Mouse (Mus musculus) CD4-positive naive resting alpha-beta T cell, adult 76 days (primary cell): ENCODE data around the gene Castor2. TPM values are rescaled to one million over a fixed set of nuclear protein-coding genes. Genes with fewer than 3 reads are reported as not detected.

Experiments
- total RNA-seq: library from RNA; stranded (reverse); gene quantifications from one replicate; pipeline ENCODE4 v1.2.4, GENCODE M21; 2023

The Castor2 gene
- 9.1 TPM for total RNA-seq

DNA sequence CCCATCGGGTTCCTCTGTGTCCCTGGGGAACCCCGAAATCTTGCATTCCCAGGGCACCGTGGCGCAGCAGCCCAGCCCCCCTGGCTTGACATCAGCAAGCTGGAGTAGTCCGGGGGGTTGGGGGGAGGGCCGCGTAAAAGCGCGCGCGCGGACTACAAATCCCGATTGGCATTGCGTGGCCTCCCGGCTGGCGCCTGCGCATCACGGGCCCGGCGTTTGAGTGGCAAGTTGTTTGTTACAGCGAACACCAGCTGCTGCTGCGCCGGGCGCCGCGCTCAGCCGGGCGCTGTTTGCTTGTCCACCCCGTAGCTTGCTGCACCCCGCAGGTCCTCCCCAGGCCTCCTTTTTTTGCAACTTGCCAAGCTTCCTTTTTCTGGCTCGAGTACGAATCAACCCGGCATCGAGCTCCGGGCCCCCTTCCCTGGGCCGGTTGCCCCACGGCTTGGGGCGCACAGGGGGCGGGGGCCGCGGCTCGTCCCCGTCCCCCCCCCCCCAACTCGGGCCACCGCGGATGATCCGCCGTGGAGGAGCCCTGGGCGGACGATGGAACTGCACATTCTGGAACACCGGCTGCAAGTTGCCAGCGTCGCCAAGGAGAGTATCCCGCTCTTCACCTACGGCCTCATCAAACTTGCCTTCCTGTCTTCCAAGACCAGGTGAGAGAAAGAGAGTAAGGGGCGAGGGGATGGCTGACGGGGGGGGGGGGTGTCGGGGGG, at the start of gene Castor2:
Gene Castor2 (plus strand): TSS at position 216 of the 716 bp plus-strand sequence.

DNA sequence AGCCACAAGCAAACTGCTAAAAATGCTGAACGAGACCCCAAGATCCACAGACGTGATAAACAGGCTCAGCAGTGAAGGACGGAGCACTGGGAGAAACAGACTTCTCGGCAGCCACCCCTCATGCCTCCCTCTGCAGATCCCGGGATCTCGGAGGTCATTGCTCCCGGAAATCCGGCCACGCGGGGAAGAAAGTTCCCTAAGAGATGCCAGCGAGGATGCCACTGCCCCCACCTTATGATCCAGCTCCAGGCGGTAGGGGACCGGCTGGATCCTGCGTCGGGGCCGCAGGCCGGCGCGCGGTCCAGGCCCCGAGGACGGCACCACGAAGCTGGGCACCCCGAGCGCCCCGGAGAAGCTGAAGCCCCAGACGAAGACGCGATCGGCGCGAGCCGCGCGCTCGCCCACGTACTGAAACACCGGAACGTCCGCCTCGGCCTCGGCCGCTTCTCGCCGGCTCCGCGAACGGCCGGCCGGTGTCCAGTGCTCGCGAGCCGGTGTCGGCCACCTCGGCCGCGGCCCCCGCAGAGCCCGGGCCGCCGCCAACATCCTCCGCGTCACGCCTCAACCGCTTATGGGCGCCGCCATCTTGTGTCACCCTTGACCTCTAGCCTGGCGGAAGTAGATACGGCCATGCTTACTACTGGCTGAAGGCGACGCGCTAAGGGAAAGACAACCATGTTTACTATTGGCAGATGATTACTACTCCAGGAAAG, 76.8 kb downstream of the Castor2 start, which contains the start of gene Rcc1l:
Gene Rcc1l (minus strand): TSS at position 606 of the 713 bp plus-strand sequence.

DNA sequence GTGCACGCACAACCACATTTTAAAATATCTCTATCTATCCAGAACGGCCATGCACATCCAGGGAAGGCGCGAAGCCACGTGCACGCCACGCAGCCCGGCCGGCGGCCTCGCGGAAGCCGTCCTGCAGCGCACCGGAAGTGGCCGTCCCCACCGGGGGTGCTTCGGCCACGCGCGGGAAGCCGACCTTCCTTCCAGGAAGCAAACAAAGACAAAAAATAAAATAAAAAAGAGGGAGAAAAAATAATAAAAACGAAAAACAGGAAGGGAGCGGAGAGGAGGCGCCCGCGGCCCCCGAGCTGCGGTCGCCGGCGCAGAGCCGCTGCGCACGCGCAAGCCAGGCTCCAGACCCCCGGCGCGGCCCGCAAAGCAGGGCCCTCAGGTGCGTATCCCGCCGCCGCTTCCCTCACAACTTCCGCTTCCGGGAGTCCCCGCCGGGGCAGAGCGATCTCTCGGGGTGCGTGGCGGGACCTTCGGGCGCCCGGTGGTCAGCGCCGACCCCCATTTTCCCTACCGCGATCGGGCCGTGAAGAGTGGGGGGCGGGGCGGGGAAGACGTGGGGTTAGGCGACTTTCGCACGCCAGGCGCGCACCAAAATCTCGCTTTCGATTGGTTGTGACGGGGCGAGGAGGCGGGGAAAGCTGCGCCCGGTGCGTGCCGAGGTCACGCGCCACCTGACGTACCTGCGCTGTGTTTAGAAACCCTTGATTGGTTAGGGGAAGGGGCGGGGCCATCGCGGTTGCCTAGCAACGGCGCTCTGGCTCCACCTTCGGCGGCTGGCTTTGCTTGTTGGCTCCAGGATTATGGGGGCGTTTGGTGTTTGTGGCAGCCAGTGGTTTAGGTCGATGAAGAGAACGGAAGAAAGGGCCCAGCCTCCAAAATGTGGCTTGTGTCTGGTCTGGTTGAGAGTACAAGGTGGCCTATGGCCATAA, 84.6 kb downstream of the Castor2 start, which contains the start of gene Gtf2ird2:
Gene Gtf2ird2 (plus strand): TSS at position 140 of the 929 bp plus-strand sequence.

Other genes with a start within 250 kb of the Castor2 start
- gene Rcc1l, start 77.1 kb downstream of the Castor2 start, total RNA-seq, result 39.0 TPM
- 18.3 TPM for gene Gtf2ird2, start 84.3 kb downstream of the Castor2 start, total RNA-seq
- 22.7 TPM for gene Ncf1, start 129.9 kb downstream of the Castor2 start, total RNA-seq
- gene Gtf2i, start 215.0 kb downstream of the Castor2 start, total RNA-seq, result 180 TPM